Comparison of ENCODE assay signal across 31 mouse cellular contexts in the genomic region with DNA sequence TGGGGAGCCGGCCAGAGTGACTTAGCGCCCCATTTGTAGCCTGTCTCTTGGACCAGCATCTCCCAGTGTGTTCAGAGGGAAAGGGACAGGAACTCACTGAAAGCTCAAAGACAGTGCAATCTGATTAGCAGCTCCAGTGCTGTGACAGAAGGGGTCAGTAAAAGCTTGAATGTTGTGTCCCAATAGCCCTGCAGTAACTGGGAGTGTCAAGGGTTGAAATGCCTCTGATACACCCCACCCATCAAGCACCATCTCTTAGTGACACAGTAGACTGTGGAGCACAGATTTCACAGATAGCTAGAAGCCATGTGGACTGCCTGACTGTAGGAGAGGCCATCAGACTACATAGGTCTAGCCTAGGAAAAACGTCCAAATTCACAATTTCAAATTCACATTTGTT. TPM values are rescaled to one million over a fixed set of nuclear protein-coding genes. Genes with fewer than 3 reads are reported as not detected.
DNase-seq lines count a peak whose midpoint lies in the region; ATAC-seq and TF ChIP-seq lines count a peak whose summit lies in the region.
"Had no signal": no experiment of that assay in that cellular context is flagged by ENCODE, and none has a peak within 500 bp of the region (broad histone marks: within the 10 kb centered on the region; RNA-seq: fewer than 3 reads in every experiment).

No protein-coding gene starts in this region.

- peak; percentile 17; the same call in 1 of the 2 replicates for TF ChIP-seq CTCF in kidney, postnatal 0 days (IDR thresholded peaks at IDR 0.05; ENCODE audit: low read depth)
- TF ChIP-seq CTCF in CH12.LX (conservative IDR thresholded peaks at IDR 0.05 in 1 of 2, IDR thresholded peaks at IDR 0.05 in 1 of 2; ENCODE audit: low read depth in 2 of 2, low read length in 2 of 2) (peak in 1 of 2 experiments; percentile 52; a peak in 2 of 4 replicates), Patski (IDR thresholded peaks at IDR 0.05) (peak; percentile 23)
- TF ChIP-seq CTCF in stomach, postnatal 0 days (IDR thresholded peaks at IDR 0.05; ENCODE audit: low read depth), result peak; percentile 25; the same call in 1 of the 2 replicates

- TF ChIP-seq POLR2A in CH12.LX (IDR thresholded peaks at IDR 0.05; ENCODE audit: low read depth, low read length), result no peak

- TF ChIP-seq EP300 in CH12.LX (IDR thresholded peaks at IDR 0.05; ENCODE audit: low read length), result no peak
- no peak for TF ChIP-seq EP300 in stomach, postnatal 0 days (optimal IDR thresholded peaks at IDR 0.05)

- 54% methylated on average over 3 of the region's 3 CpGs for WGBS in kidney, postnatal 0 days
- 66% methylated on average over 3 of the region's 3 CpGs for WGBS in stomach, postnatal 0 days

- no peaks in the 10 kb centered on the region for H3K36me3 ChIP-seq in kidney, postnatal 0 days (ENCODE audit: insufficient read depth, low read length)
- H3K36me3 ChIP-seq in CH12.LX (replicated peaks in 1 of 2; ENCODE audit: control insufficient read depth in 1 of 2, insufficient read depth in 1 of 2, low read length in 1 of 2), result no peaks in the 10 kb centered on the region
- H3K36me3 ChIP-seq in stomach, postnatal 0 days (ENCODE audit: control insufficient read depth, insufficient read depth, low read length), result no peaks in the 10 kb centered on the region
- H3K36me3 ChIP-seq: embryonic facial prominence, embryonic 10.5 days; embryonic facial prominence, embryonic 15.5 days; forebrain, embryonic 12.5 days; heart, embryonic 15.5 days; limb, embryonic 10.5 days; limb, embryonic 15.5 days; lung, embryonic 15.5 days; midbrain, embryonic 15.5 days; neural tube, embryonic 15.5 days had no signal

- no peak for DNase-seq in kidney, postnatal 0 days (ENCODE audit: low spot score)
- no peak for DNase-seq in kidney, postnatal 10 days
- DNase-seq in CH12.LX (ENCODE audit: extremely low read depth) (no peak), Patski (ENCODE audit: low read depth, low spot score) (no peak)
- DNase-seq in stomach, postnatal 0 days (ENCODE audit: low spot score), result no peak
- DNase-seq: adrenal gland, adult 2 months; adrenal gland, postnatal 36 days; cerebellum, adult 18-20 months; cerebellum, postnatal 10 days; forebrain, postnatal 0 days; kidney, adult 2 months; right cerebral cortex, postnatal 4 days; thymus, adult 2 months; thymus, postnatal 36 days had no signal

- no peak overlapping the region for H3K4me2 ChIP-seq in kidney, postnatal 0 days (ENCODE audit: low read length)
- no peak overlapping the region for H3K4me2 ChIP-seq in CH12.LX (ENCODE audit: insufficient read depth, low read depth, poor library complexity, severe bottlenecking)
- H3K4me2 ChIP-seq in stomach, postnatal 0 days (replicated peaks; ENCODE audit: low read depth), result no peak overlapping the region
- H3K4me2 ChIP-seq: embryonic facial prominence, embryonic 15.5 days; forebrain, embryonic 12.5 days; heart, embryonic 15.5 days; hindbrain, embryonic 14.5 days; limb, embryonic 15.5 days; lung, embryonic 15.5 days; midbrain, embryonic 15.5 days; neural tube, embryonic 15.5 days had no signal

- H3K4me3 ChIP-seq in kidney, postnatal 0 days (replicated peaks; ENCODE audit: low read depth, low read length), result no peak overlapping the region
- no peak overlapping the region for H3K4me3 ChIP-seq in CH12.LX (replicated peaks in 1 of 3; ENCODE audit: low read depth in 2 of 3, low read length in 2 of 3, poor library complexity in 1 of 3)
- no peak overlapping the region for H3K4me3 ChIP-seq in stomach, postnatal 0 days (ENCODE audit: low read depth, low read length)
- H3K4me3 ChIP-seq: embryonic facial prominence, embryonic 10.5 days; embryonic facial prominence, embryonic 15.5 days; forebrain, embryonic 12.5 days; heart, embryonic 15.5 days; limb, embryonic 10.5 days; limb, embryonic 15.5 days; lung, embryonic 15.5 days; midbrain, embryonic 15.5 days; neural tube, embryonic 15.5 days had no signal

- no peak for ATAC-seq in kidney, postnatal 0 days (replicated peaks; ENCODE audit: low FRiP score, low read depth)
- no peak for ATAC-seq in Patski
- no peak for ATAC-seq in stomach, postnatal 0 days (ENCODE audit: low FRiP score, low TSS enrichment)
- no peak for ATAC-seq in megakaryocyte-erythroid progenitor cell, adult 5-6 weeks (replicated peaks; ENCODE audit: low FRiP score, low TSS enrichment, poor library complexity, severe bottlenecking)
- ATAC-seq: activated CD4-positive, CD25-positive, alpha-beta regulatory T cell, adult 4 months; forebrain, postnatal 0 days; midbrain, embryonic 15.5 days had no signal

- no peak overlapping the region for H3K9ac ChIP-seq in kidney, postnatal 0 days (ENCODE audit: low read depth, low read length)
- H3K9ac ChIP-seq in CH12.LX (ENCODE audit: insufficient read depth, low read depth), result no peak overlapping the region
- H3K9ac ChIP-seq in stomach, postnatal 0 days (ENCODE audit: low read length), result no peak overlapping the region
- H3K9ac ChIP-seq: embryonic facial prominence, embryonic 15.5 days; forebrain, embryonic 12.5 days; forebrain, postnatal 0 days; heart, embryonic 15.5 days; hindbrain, embryonic 14.5 days; limb, embryonic 15.5 days; liver, embryonic 14.5 days; lung, embryonic 15.5 days; midbrain, embryonic 15.5 days; neural tube, embryonic 15.5 days had no signal

- dilution Hi-C loops in CH12.LX (cut with MboI; ENCODE audit: extremely low pct_ligation_motif_present, extremely low pct_unique_long_range_greater_than_20kb, low sequenced_read_pairs), result no loop called here

- H3K4me1 ChIP-seq in kidney, postnatal 0 days (replicated peaks; ENCODE audit: insufficient read depth, low read length), result no peaks in the 10 kb centered on the region
- H3K4me1 ChIP-seq in CH12.LX (ENCODE audit: control insufficient read depth in 1 of 2, insufficient read depth in 2 of 2), result peaks cover 0 to 4% of the 10 kb centered on the region in 2 experiments; a peak in 1 of 4 replicates
- no peaks in the 10 kb centered on the region for H3K4me1 ChIP-seq in stomach, postnatal 0 days (replicated peaks; ENCODE audit: control insufficient read depth, insufficient read depth)
- H3K4me1 ChIP-seq: embryonic facial prominence, embryonic 15.5 days; limb, embryonic 10.5 days; limb, embryonic 15.5 days; lung, embryonic 15.5 days; midbrain, embryonic 15.5 days; neural tube, embryonic 15.5 days had no signal

- in situ Hi-C loops in CH12.LX (cut with MboI; ENCODE audit: low pct_ligation_motif_present, low pct_unique_long_range_greater_than_20kb, low sequenced_read_pairs) (no loop called here), Patski (cut with MboI; ENCODE audit: low pct_unique_long_range_greater_than_20kb) (no loop called here)

- no peak overlapping the region for H3K27ac ChIP-seq in kidney, postnatal 0 days
- H3K27ac ChIP-seq in CH12.LX (ENCODE audit: insufficient read depth, low read depth), result no peak overlapping the region
- no peak overlapping the region for H3K27ac ChIP-seq in stomach, postnatal 0 days (replicated peaks)
- H3K27ac ChIP-seq: embryonic facial prominence, embryonic 10.5 days; embryonic facial prominence, embryonic 15.5 days; forebrain, embryonic 12.5 days; heart, embryonic 15.5 days; hindbrain, embryonic 14.5 days; limb, embryonic 10.5 days; limb, embryonic 15.5 days; liver, embryonic 14.5 days; lung, embryonic 15.5 days; macrophage; midbrain, embryonic 15.5 days; neural tube, embryonic 15.5 days had no signal

- H3K9me3 ChIP-seq in kidney, postnatal 0 days (replicated peaks; ENCODE audit: low read length), result no peaks in the 10 kb centered on the region
- H3K9me3 ChIP-seq in CH12.LX (replicated peaks; ENCODE audit: low read length), result no peaks in the 10 kb centered on the region
- no peaks in the 10 kb centered on the region for H3K9me3 ChIP-seq in stomach, postnatal 0 days (ENCODE audit: control insufficient read depth, low read length)
- H3K9me3 ChIP-seq: embryonic facial prominence, embryonic 10.5 days; embryonic facial prominence, embryonic 15.5 days; forebrain, embryonic 12.5 days; heart, embryonic 15.5 days; limb, embryonic 10.5 days; limb, embryonic 15.5 days; lung, embryonic 15.5 days; midbrain, embryonic 15.5 days; neural tube, embryonic 15.5 days had no signal

- POLR2A ChIA-PET in Patski (lab: Charles Lee), result interaction anchor here (0.6 kb wide), 1 partner anchor 1097 kb away, joined by 4 read pairs; no protein-coding TSS in a partner anchor

- no peaks in the 10 kb centered on the region for H3K27me3 ChIP-seq in kidney, postnatal 0 days (ENCODE audit: insufficient read depth, low read length)
- H3K27me3 ChIP-seq in CH12.LX (replicated peaks) (peaks cover 1% of the 10 kb centered on the region), Patski (no peaks in the 10 kb centered on the region)
- H3K27me3 ChIP-seq in stomach, postnatal 0 days (ENCODE audit: control insufficient read depth, insufficient read depth, low read length), result no peaks in the 10 kb centered on the region
- H3K27me3 ChIP-seq: heart, embryonic 15.5 days had no signal

- TF ChIP-seq RAD21 in CH12.LX (IDR thresholded peaks at IDR 0.05; ENCODE audit: low read depth, low read length), result peak; percentile 52

- no peaks in the 10 kb centered on the region for H3K79me2 ChIP-seq in CH12.LX (replicated peaks; ENCODE audit: control insufficient read depth, extremely low read depth, insufficient read depth, poor library complexity, severe bottlenecking)

- CTCF ChIA-PET in Patski (lab: Charles Lee), result interaction anchor here (0.7 to 1.2 kb wide), 4 partner anchors 13 to 100 kb away, joined by 3 to 4 read pairs (median 3); no protein-coding TSS in a partner anchor

TF ChIP-seq in CH12.LX, 34 proteins besides CTCF, POLR2A, EP300 and RAD21:
- TF ChIP-seq MYC (IDR thresholded peaks at IDR 0.05; ENCODE audit: low read depth, low read length), result no peak
- peak; percentile 38 for TF ChIP-seq SMC3 (IDR thresholded peaks at IDR 0.05; ENCODE audit: low read depth, low read length)
TF ChIP-seq in CH12.LX: peak in this region for 1.

RNA-seq across cellular contexts. Expression of a gene that starts 6.7 kb away (rescaled TPM):
- polyA plus RNA-seq in kidney, postnatal 0 days (2015; fragmentation: Nextera tagmentation; extraction: Ambion mirVana), result 2.6 and 3.7 TPM in 2 replicates
- total RNA-seq in CH12.LX (2012; rRNA removed) (not detected in 2 replicates), CH12.LX (2014; rRNA removed) (not detected in 2 replicates)
- polyA plus RNA-seq in CH12.LX (2012; ENCODE audit: insufficient read length, low read depth) (not detected in 2 replicates), Patski (2021) (0.04 TPM)
- 0.38 and 0.53 TPM in 2 replicates for polyA plus RNA-seq in stomach, postnatal 0 days (2015; fragmentation: Nextera tagmentation; extraction: Ambion mirVana)
- total RNA-seq in megakaryocyte-erythroid progenitor cell, adult 5-6 weeks (2014; fragmentation: Nextera tagmentation), result not detected in 2 replicates
- total RNA-seq in megakaryocyte-erythroid progenitor cell, adult 5-6 weeks (2017), result not detected in 2 replicates
- total RNA-seq: common myeloid progenitor, adult 5-6 weeks; hematopoietic stem cell, adult 5-6 weeks; MEL had no signal
- polyA plus RNA-seq: activated CD4-positive, CD25-positive, alpha-beta regulatory T cell, adult 4 months; macrophage had no signal
